Mouse (Mus musculus): Measurements from ENCODE around the gene Lrrc66. TPM values are rescaled to one million over a fixed set of nuclear protein-coding genes. Genes with fewer than 3 reads are reported as not detected.
A peak's percentile ranks its signal among the peaks of the same experiment; 100 is the strongest.
"Not testable (repeated sequence)": the region's sequence is repeated elsewhere in the genome, so short reads cannot be mapped to it uniquely, and the experiment has no call there.

The Lrrc66 gene
- polyA plus RNA-seq, 1 experiment from 2014 or later, result not detected

- H3K9me3 ChIP-seq, result 0 out of 2 replicates have a peak, but pooled peaks cover 3% of the 10 kb centered on the region
- no peaks in the 10 kb centered on the region for H3K36me3 ChIP-seq
- WGBS, result 95% methylated on average over 4 of the region's 4 CpGs
- H3K4me1 ChIP-seq, result no peaks in the 10 kb centered on the region
- H3K9ac ChIP-seq, result no peak overlapping the region
- H3K4me2 ChIP-seq, result no peak overlapping the region
- no peak overlapping the region for H3K4me3 ChIP-seq
- no peak overlapping the region for H3K27ac ChIP-seq
- ATAC-seq (ENCODE audit: insufficient number of reproducible peaks, insufficient read depth, low FRiP score, low TSS enrichment, low read depth), result no peak
- H3K27me3 ChIP-seq, result no peaks in the 10 kb centered on the region
These were observed 21.3 kb downstream of the Lrrc66 start for GRCm38 (mm10) chr5:73611071-73611470.

GRCm38 (mm10) chr5:73604964-73605363, 27.4 kb downstream of the Lrrc66 start:
- no peak overlapping the region for H3K4me2 ChIP-seq
- no peaks in the 10 kb centered on the region for H3K36me3 ChIP-seq
- H3K27ac ChIP-seq, result no peak overlapping the region
- 0 out of 2 replicates have a peak, but pooled peaks cover 2% of the 10 kb centered on the region for H3K9me3 ChIP-seq
- H3K27me3 ChIP-seq, result no peaks in the 10 kb centered on the region
- no peak overlapping the region for H3K9ac ChIP-seq
- ATAC-seq (ENCODE audit: insufficient number of reproducible peaks, insufficient read depth, low FRiP score, low TSS enrichment, low read depth), result no peak
- H3K4me1 ChIP-seq, result no peaks in the 10 kb centered on the region
- H3K4me3 ChIP-seq, result no peak overlapping the region
- 88% methylated on average over 6 of the region's 6 CpGs for WGBS

GRCm38 (mm10) chr5:73604542-73604941, 27.8 kb downstream of the Lrrc66 start:
- H3K4me2 ChIP-seq, result no peak overlapping the region
- 82% methylated on average over 6 of the region's 6 CpGs for WGBS
- H3K9ac ChIP-seq, result no peak overlapping the region
- no peak overlapping the region for H3K4me3 ChIP-seq
- no peaks in the 10 kb centered on the region for H3K4me1 ChIP-seq
- no peaks in the 10 kb centered on the region for H3K36me3 ChIP-seq
- no peaks in the 10 kb centered on the region for H3K9me3 ChIP-seq
- H3K27me3 ChIP-seq, result no peaks in the 10 kb centered on the region
- ATAC-seq (ENCODE audit: insufficient number of reproducible peaks, insufficient read depth, low FRiP score, low TSS enrichment, low read depth), result no peak
- no peak overlapping the region for H3K27ac ChIP-seq

DNA sequence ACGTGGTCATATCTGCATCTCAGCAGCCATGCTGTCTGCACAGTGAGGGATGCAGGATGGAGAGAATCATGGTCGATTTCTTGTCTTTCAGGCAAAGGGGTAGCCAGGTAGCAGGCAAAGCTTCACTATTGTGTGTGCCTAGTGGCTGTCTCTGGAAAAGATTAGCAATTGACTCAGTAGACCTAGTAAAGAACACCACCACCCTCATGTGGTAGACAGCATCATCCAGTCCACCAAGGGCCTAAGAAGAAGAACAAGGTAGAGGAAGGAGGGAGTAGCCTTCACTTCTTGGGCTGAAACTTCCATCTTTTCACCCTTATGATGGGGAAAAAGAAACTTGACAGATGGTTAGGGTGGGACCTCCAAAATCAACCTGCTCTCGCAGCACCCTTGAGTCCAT, 29.5 kb downstream of the Lrrc66 start:
- Histone ChIP-seq H3K4me1 (no peaks in the 10 kb centered on the region), H3K4me2 (no peak overlapping the region), H3K9ac (no peak overlapping the region), H3K27me3 (no peaks in the 10 kb centered on the region), H3K9me3 (no peaks in the 10 kb centered on the region), H3K36me3 (no peaks in the 10 kb centered on the region), H3K4me3 (no peak overlapping the region), H3K27ac (no peak overlapping the region)
- 82% methylated on average over 3 of the region's 3 CpGs for WGBS
- ATAC-seq (ENCODE audit: insufficient number of reproducible peaks, insufficient read depth, low FRiP score, low TSS enrichment, low read depth), result no peak

- ATAC-seq (ENCODE audit: insufficient number of reproducible peaks, insufficient read depth, low FRiP score, low TSS enrichment, low read depth), result no peak
- Histone ChIP-seq H3K27ac (no peak overlapping the region), H3K4me2 (no peak overlapping the region), H3K4me1 (no peaks in the 10 kb centered on the region), H3K9ac (no peak overlapping the region), H3K9me3 (no peaks in the 10 kb centered on the region), H3K4me3 (no peak overlapping the region), H3K27me3 (no peaks in the 10 kb centered on the region), H3K36me3 (no peaks in the 10 kb centered on the region)
- WGBS, result 56% methylated on average over 8 of the region's 8 CpGs
These were observed 31.0 kb downstream of the Lrrc66 start for GRCm38 (mm10) chr5:73601361-73601763.

- no peak for ATAC-seq (ENCODE audit: insufficient number of reproducible peaks, insufficient read depth, low FRiP score, low TSS enrichment, low read depth)
- H3K36me3 ChIP-seq, result no peaks in the 10 kb centered on the region
- H3K9me3 ChIP-seq, result no peaks in the 10 kb centered on the region
- H3K4me2 ChIP-seq, result no peak overlapping the region
- no peaks in the 10 kb centered on the region for H3K27me3 ChIP-seq
- no peaks in the 10 kb centered on the region for H3K4me1 ChIP-seq
- WGBS, result 49% methylated on average over 2 of the region's 2 CpGs
- no peak overlapping the region for H3K4me3 ChIP-seq
- H3K27ac ChIP-seq, result no peak overlapping the region
- H3K9ac ChIP-seq, result no peak overlapping the region
These were observed 32.3 kb downstream of the Lrrc66 start for GRCm38 (mm10) chr5:73599991-73600390.

- 62% methylated on average over 5 of the region's 5 CpGs for WGBS
- Histone ChIP-seq H3K4me2 (no peak overlapping the region), H3K27me3 (no peaks in the 10 kb centered on the region), H3K27ac (no peak overlapping the region), H3K9me3 (no peaks in the 10 kb centered on the region), H3K4me3 (no peak overlapping the region), H3K9ac (no peak overlapping the region), H3K36me3 (no peaks in the 10 kb centered on the region), H3K4me1 (no peaks in the 10 kb centered on the region)
- no peak for ATAC-seq (ENCODE audit: insufficient number of reproducible peaks, insufficient read depth, low FRiP score, low TSS enrichment, low read depth)
These were observed 33.2 kb downstream of the Lrrc66 start for GRCm38 (mm10) chr5:73598943-73599695.

GRCm38 (mm10) chr5:73587119-73587518, 45.2 kb downstream of the Lrrc66 start:
- WGBS, result 72% methylated on average over 3 of the region's 3 CpGs
- Histone ChIP-seq H3K27ac (no peak overlapping the region), H3K4me1 (peaks cover 9% of the 10 kb centered on the region), H3K4me3 (no peak overlapping the region), H3K36me3 (no peaks in the 10 kb centered on the region), H3K27me3 (no peaks in the 10 kb centered on the region), H3K9me3 (no peaks in the 10 kb centered on the region), H3K4me2 (no peak overlapping the region), H3K9ac (no peak overlapping the region)
- no peak for ATAC-seq (ENCODE audit: insufficient number of reproducible peaks, insufficient read depth, low FRiP score, low TSS enrichment, low read depth)

DNA sequence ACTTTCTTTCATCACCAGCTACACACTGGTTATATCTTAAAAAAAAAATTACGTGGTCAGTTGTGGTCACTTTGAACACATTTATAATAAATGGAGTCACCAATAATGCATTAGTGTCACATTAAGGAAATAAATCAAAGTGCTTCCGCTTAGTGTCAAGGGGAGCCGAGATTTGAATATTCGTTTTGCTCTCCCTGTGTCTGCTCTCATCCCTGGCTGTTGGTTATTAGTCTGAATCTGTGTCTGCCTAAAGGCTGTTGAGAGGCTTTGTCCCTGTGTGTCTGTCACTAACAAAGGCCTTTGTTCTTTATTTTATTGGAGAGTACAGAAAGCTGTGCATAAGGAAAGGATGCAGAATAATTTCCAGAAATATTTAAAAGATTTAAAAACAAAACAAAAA, 45.7 kb downstream of the Lrrc66 start:
- Histone ChIP-seq H3K4me3 (no peak overlapping the region), H3K27ac (no peak overlapping the region), H3K4me1 (peaks cover 9% of the 10 kb centered on the region), H3K36me3 (no peaks in the 10 kb centered on the region), H3K4me2 (no peak overlapping the region), H3K9me3 (no peaks in the 10 kb centered on the region), H3K27me3 (no peaks in the 10 kb centered on the region), H3K9ac (no peak overlapping the region)
- WGBS, result 73% methylated on average over 4 of the region's 4 CpGs
- ATAC-seq (ENCODE audit: insufficient number of reproducible peaks, insufficient read depth, low FRiP score, low TSS enrichment, low read depth), result no peak

DNA sequence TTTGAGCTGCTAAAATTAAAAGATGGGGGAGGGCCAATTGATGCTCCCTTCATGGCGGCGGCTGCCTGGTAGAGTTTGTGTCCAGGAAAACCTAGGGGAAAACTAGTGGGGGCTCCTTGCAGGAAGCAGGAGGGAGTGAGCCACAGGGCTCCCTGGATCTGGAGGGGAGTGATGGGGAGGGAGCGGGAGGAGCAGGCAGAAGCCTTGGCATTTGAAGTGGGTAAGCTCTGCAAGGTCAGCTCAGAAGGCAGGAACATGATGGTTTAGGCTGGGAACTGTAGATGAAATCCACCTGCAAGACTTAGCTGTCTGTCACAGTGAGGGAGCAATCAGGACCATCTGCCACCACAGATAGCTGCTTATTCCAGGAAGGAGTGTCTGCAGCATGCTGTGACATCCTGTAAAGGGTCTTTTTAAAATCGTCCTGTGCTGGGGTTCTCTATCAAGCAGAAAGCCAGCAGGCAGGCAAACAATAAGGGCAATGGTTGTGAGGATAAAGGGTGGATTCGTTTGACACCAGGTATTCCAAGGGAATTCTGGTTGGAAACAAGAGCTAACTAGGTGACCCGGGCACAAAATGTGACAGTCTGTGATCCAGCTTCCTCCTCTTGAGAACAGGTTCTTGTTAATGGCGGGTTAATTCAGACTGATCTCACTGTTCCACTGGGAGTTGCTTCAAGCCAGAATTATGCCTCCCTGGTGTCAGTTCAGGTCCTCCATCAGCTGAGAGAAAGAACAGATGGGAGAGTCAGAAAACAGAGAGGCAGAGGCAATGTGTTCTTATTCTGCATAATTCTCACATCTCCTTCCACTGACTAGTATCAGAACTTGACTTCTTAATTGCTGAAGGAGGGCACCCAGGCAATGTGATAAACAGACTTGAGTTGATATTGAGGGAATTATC, 46.9 kb downstream of the Lrrc66 start:
- ATAC-seq (ENCODE audit: insufficient number of reproducible peaks, insufficient read depth, low FRiP score, low TSS enrichment, low read depth), result no peak
- H3K4me3 ChIP-seq, result no peak overlapping the region
- H3K4me2 ChIP-seq, result no peak overlapping the region
- H3K27me3 ChIP-seq, result no peaks in the 10 kb centered on the region
- 25% methylated on average over 7 of the region's 7 CpGs for WGBS
- peaks cover 9% of the 10 kb centered on the region for H3K4me1 ChIP-seq
- no peaks in the 10 kb centered on the region for H3K9me3 ChIP-seq
- no peak overlapping the region for H3K9ac ChIP-seq
- H3K36me3 ChIP-seq, result no peaks in the 10 kb centered on the region
- peak overlapping the region; percentile 74; the same call in 1 of the 2 replicates for H3K27ac ChIP-seq

DNA sequence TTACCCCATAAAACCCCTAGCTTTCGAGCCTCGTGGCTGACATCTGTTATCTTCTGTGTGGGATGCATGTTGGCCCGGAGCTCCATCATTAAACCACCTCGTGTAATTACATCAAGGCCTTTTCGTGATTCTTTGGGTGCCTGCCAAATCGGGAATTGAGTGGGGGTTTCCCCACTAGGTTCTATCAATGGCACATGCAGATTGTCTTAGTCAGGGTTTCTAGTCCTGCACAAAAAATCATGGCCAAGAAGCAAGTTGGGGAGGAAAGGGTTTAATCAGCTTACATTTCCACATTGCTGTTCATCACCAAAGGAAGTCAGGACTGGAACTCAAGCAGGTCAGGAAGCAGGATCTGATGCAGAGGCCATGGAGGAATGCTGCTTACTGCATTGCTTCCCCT, 48.3 kb downstream of the Lrrc66 start:
- H3K4me1 ChIP-seq; H3K9ac ChIP-seq; H3K27me3 ChIP-seq; H3K4me3 ChIP-seq; H3K36me3 ChIP-seq; H3K4me2 ChIP-seq; ATAC-seq (ENCODE audit: insufficient number of reproducible peaks, insufficient read depth, low FRiP score, low TSS enrichment, low read depth); H3K9me3 ChIP-seq: not testable (repeated sequence)
- 67% methylated on average over 6 of the region's 6 CpGs for WGBS
- peak overlapping the region; percentile 39; the same call in 1 of the 2 replicates for H3K27ac ChIP-seq

DNA sequence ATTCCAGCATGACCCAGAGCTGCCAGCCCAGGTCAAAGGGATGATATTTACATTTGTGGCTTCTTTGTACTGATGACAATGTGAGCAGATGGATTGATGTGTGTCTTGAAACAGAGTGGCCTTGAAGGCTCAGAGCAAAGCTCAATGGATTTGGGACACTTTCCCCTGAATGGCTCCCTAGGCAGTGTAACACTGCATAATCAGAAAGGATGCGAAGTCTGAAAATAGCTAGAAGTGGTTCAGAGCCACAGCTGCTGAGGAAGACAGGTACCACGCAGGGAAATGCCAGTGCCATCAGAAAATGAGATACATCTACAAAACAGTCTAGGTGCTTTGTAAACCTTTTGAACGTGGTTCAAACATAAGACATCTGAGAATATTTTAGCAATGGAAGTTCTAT, 54.2 kb downstream of the Lrrc66 start:
- Histone ChIP-seq H3K27ac (no peak overlapping the region), H3K9me3 (no peaks in the 10 kb centered on the region), H3K4me2 (no peak overlapping the region), H3K27me3 (no peaks in the 10 kb centered on the region), H3K4me3 (no peak overlapping the region), H3K4me1 (0 out of 2 replicates have a peak, but pooled peaks cover 3% of the 10 kb centered on the region), H3K36me3 (no peaks in the 10 kb centered on the region), H3K9ac (no peak overlapping the region)
- no peak for ATAC-seq (ENCODE audit: insufficient number of reproducible peaks, insufficient read depth, low FRiP score, low TSS enrichment, low read depth)
- 80% methylated on average over 3 of the region's 3 CpGs for WGBS

All from embryonic facial prominence, embryonic 13.5 days (tissue).